Mouse (Mus musculus) liver, postnatal 0 days (tissue): ENCODE measurements around the gene Cds1. TPM values are rescaled to one million over a fixed set of nuclear protein-coding genes. Genes with fewer than 3 reads are reported as not detected.

Experiments
- ATAC-seq: fragments of 200-750 bp; cut with Nextera tagmentation; 2 replicates; pipeline ENCODE4 v1.8.0; 2017; ENCODE audit warnings: mild to moderate bottlenecking, moderate library complexity
- DNase-seq: peaks from one replicate; pipeline ENCODE4 v3.0.0-alpha.2; 2016
- H3K27ac ChIP-seq: fragments of 300-500 bp; sonication (generic); 2 replicates; pipeline ENCODE4 v1.5.1; 2014; ENCODE audit warnings: antibody characterized with exemption, moderate library complexity, mild to moderate bottlenecking, low read depth
- H3K27me3 ChIP-seq: fragments of 300-500 bp; sonication (generic); 2 replicates; pipeline ENCODE4 v1.6.1; 2014; ENCODE audit warnings: low read length, control low read depth, mixed read lengths; ENCODE audit not compliant: insufficient read depth
- H3K36me3 ChIP-seq: fragments of 300-500 bp; sonication (generic); replicated peaks from 2 replicates; pipeline ENCODE4 v1.6.1; 2014; ENCODE audit warnings: mild to moderate bottlenecking, control low read depth, low read length, moderate library complexity, mixed read lengths; ENCODE audit not compliant: insufficient read depth
- H3K4me1 ChIP-seq: fragments of 300-500 bp; sonication (generic); 2 replicates; pipeline ENCODE4 v1.6.1; 2014; ENCODE audit warnings: antibody characterized with exemption, mild to moderate bottlenecking, control low read depth; ENCODE audit not compliant: insufficient read depth
- H3K4me2 ChIP-seq: fragments of 300-500 bp; sonication (generic); 2 replicates; pipeline ENCODE4 v1.6.1; 2014; ENCODE audit warnings: low read depth, mild to moderate bottlenecking, low read length, moderate library complexity, mixed read lengths
- H3K4me3 ChIP-seq: fragments of 300-500 bp; sonication (generic); 2 replicates; pipeline ENCODE4 v1.5.1; 2014; ENCODE audit warnings: low read depth, low read length
- H3K9ac ChIP-seq: fragments of 300-500 bp; sonication (generic); replicated peaks from 2 replicates; pipeline ENCODE4 v1.6.1; 2014; ENCODE audit warnings: mild to moderate bottlenecking, moderate library complexity
- H3K9me3 ChIP-seq: fragments of 300-500 bp; sonication (generic); 2 replicates; pipeline ENCODE4 v1.6.1; 2016; ENCODE audit warnings: mild to moderate bottlenecking, control low read depth, low read length, mixed read lengths
- CTCF ChIP-seq: sonication (generic); IDR thresholded peaks from 2 replicates; pipeline ENCODE4 v1.5.1; 2016; ENCODE audit warnings: antibody characterized with exemption, low read depth
- EP300 ChIP-seq: IDR thresholded peaks from 2 replicates; pipeline ENCODE4 v1.6.1; 2016; ENCODE audit warnings: antibody characterized with exemption, low read depth, mild to moderate bottlenecking
- WGBS: fragments of 180-500 bp; shearing (Covaris S2); extraction: QIAGEN DNeasy Blood & Tissue Kit; methylation state at CpG from one replicate; pipeline ENCODE4 v1.1.7; 2014; ENCODE audit not compliant: insufficient replicate concordance; 5-methylcytosine and 5-hydroxymethylcytosine counted together
- polyA plus RNA-seq: library from polyadenylated mRNA; unstranded; fragments of >200 nt; fragmentation: Nextera tagmentation; extraction: Ambion mirVana; gene quantifications from 2 replicates; pipeline ENCODE4 v1.2.1, GENCODE M21; 2015

Gene Cds1
- polyA plus RNA-seq, 1 experiment from 2014 or later = 0.39 TPM

- no peak overlapping the region for H3K27ac ChIP-seq
- no peak for DNase-seq
- no peak overlapping the region for H3K4me3 ChIP-seq
- no peak overlapping the region for H3K4me2 ChIP-seq
- peak; percentile 75 for ATAC-seq
- H3K4me1 ChIP-seq = peaks cover 6% of the 10 kb centered on the region; the same call in 1 of the 2 replicates
- H3K9me3 ChIP-seq = no peaks in the 10 kb centered on the region
- no peaks in the 10 kb centered on the region for H3K36me3 ChIP-seq
- no peak for TF ChIP-seq CTCF
- 0 out of 2 replicates have a peak, but pooled peaks have one; percentile 14 for TF ChIP-seq EP300
- no peak overlapping the region for H3K9ac ChIP-seq
- H3K27me3 ChIP-seq = peaks cover 37% of the 10 kb centered on the region; the same call in 1 of the 2 replicates
Measured at GRCm38 (mm10) chr5:101757669-101758068, 7.3 kb upstream of the Cds1 start.

- H3K4me3 ChIP-seq = no peak overlapping the region
- peaks cover 10% of the 10 kb centered on the region; the same call in 1 of the 2 replicates for H3K4me1 ChIP-seq
- WGBS = 47% methylated on average over 4 of the region's 4 CpGs
- no peak for TF ChIP-seq EP300
- TF ChIP-seq CTCF = no peak
- peaks cover 60% of the 10 kb centered on the region for H3K27me3 ChIP-seq
- H3K36me3 ChIP-seq = no peaks in the 10 kb centered on the region
- no peaks in the 10 kb centered on the region for H3K9me3 ChIP-seq
- no peak for ATAC-seq
- H3K27ac ChIP-seq = no peak overlapping the region
- H3K9ac ChIP-seq = no peak overlapping the region
- no peak overlapping the region for H3K4me2 ChIP-seq
- peak; percentile 7 for DNase-seq
Measured at GRCm38 (mm10) chr5:101761685-101762084, 3.2 kb upstream of the Cds1 start.

- H3K27ac ChIP-seq = no peak overlapping the region
- no peak overlapping the region for H3K9ac ChIP-seq
- ATAC-seq (no peak), DNase-seq (no peak)
- H3K27me3 ChIP-seq = peaks cover 76% of the 10 kb centered on the region
- H3K9me3 ChIP-seq = no peaks in the 10 kb centered on the region
- TF ChIP-seq CTCF (no peak), EP300 (no peak)
- WGBS = 21% methylated on average over 2 of the region's 2 CpGs
- H3K4me3 ChIP-seq = no peak overlapping the region
- peaks cover 5% of the 10 kb centered on the region; the same call in 1 of the 2 replicates for H3K4me1 ChIP-seq
- H3K36me3 ChIP-seq = no peaks in the 10 kb centered on the region
- H3K4me2 ChIP-seq = no peak overlapping the region
Measured at GRCm38 (mm10) chr5:101763571-101763970, 1.4 kb upstream of the Cds1 start.

GRCm38 (mm10) chr5:101765390-101765901 lies 516 bp downstream of the Cds1 start:
- Histone ChIP-seq H3K27me3 (peaks cover 82% of the 10 kb centered on the region), H3K9me3 (no peaks in the 10 kb centered on the region), H3K9ac (peak overlapping the region; percentile 53), H3K36me3 (no peaks in the 10 kb centered on the region), H3K4me2 (peak overlapping the region; percentile 93), H3K27ac (no peak overlapping the region), H3K4me1 (peaks cover 4% of the 10 kb centered on the region; the same call in 1 of the 2 replicates), H3K4me3 (peak overlapping the region; percentile 61)
- ATAC-seq (peak; percentile 31; the same call in 1 of the 2 replicates), DNase-seq (peak; percentile 22)
- 3% methylated on average over 35 of the region's 45 CpGs for WGBS
- TF ChIP-seq EP300 (no peak), CTCF (no peak)

GRCm38 (mm10) chr5:101766248-101766647 lies 1.3 kb downstream of the Cds1 start:
- Histone ChIP-seq H3K4me1 (peaks cover 4% of the 10 kb centered on the region; the same call in 1 of the 2 replicates), H3K4me3 (no peak overlapping the region), H3K27me3 (peaks cover 78% of the 10 kb centered on the region), H3K9ac (no peak overlapping the region), H3K4me2 (peak overlapping the region; percentile 93), H3K27ac (no peak overlapping the region), H3K9me3 (no peaks in the 10 kb centered on the region), H3K36me3 (no peaks in the 10 kb centered on the region)
- TF ChIP-seq CTCF = no peak
- no peak for TF ChIP-seq EP300
- DNase-seq (peak; percentile 10), ATAC-seq (no peak)
- 13% methylated on average over 6 of the region's 6 CpGs for WGBS

- no peaks in the 10 kb centered on the region for H3K9me3 ChIP-seq
- peak overlapping the region; percentile 93; the same call in 1 of the 2 replicates for H3K4me2 ChIP-seq
- no peak for TF ChIP-seq EP300
- no peak for TF ChIP-seq CTCF
- H3K27me3 ChIP-seq = peaks cover 76% of the 10 kb centered on the region
- no peak overlapping the region for H3K27ac ChIP-seq
- ATAC-seq (no peak), DNase-seq (peak; percentile 9)
- H3K4me1 ChIP-seq = peaks cover 4% of the 10 kb centered on the region; the same call in 1 of the 2 replicates
- no peak overlapping the region for H3K4me3 ChIP-seq
- 47% methylated on average over 5 of the region's 5 CpGs for WGBS
- H3K36me3 ChIP-seq = no peaks in the 10 kb centered on the region
- H3K9ac ChIP-seq = no peak overlapping the region
Measured at GRCm38 (mm10) chr5:101767086-101767485, 2.2 kb downstream of the Cds1 start.

GRCm38 (mm10) chr5:101767486-101767885 lies 2.6 kb downstream of the Cds1 start:
- DNase-seq = peak; percentile 7
- Histone ChIP-seq H3K4me1 (peaks cover 4% of the 10 kb centered on the region; the same call in 1 of the 2 replicates), H3K9ac (no peak overlapping the region), H3K27me3 (peaks cover 76% of the 10 kb centered on the region), H3K9me3 (no peaks in the 10 kb centered on the region), H3K27ac (no peak overlapping the region), H3K4me2 (no peak overlapping the region), H3K4me3 (no peak overlapping the region), H3K36me3 (no peaks in the 10 kb centered on the region)
- no peak for ATAC-seq
- TF ChIP-seq EP300 = no peak
- TF ChIP-seq CTCF = no peak
- 69% methylated on average over 6 of the region's 6 CpGs for WGBS
